Mouse (Mus musculus): ENCODE measurements at regions not wholly inside any gene's neighbourhood (a gene's known extent, or its start where the extent isn't known, plus 50 kb on each side); places are given as distances from the start of the nearest gene placed in this dataset.

DNA sequence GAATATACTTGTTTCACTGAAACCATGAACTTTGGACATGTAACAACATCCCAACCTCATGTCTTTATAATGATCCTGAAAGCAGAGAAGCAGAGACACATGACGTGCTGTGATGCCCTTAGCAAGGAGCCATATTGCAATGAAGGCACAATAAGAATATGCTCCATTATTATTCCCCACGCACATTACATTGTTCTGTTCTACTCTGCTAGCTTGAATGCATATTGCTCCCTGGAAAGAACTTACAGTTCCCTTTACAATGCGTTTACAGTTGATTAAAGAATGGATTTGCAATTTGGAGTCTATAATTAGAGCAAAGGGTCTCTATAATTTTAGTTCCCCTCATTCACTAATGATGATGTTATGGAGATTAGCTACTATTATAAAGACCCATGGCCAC is 672.2 kb downstream of the Efnb2 start:
- TF ChIP-seq CTCF (conservative IDR thresholded peaks at IDR 0.05; ENCODE audit: low read length) (no peak), POU5F1 (IDR thresholded peaks at IDR 0.05; ENCODE audit: borderline replicate concordance, low read length) (no peak)

Measured in E14TG2a.4 (cell line).